Mouse (Mus musculus) C3H10T1/2 (cell line): ENCODE data around the gene Cdk2. TPM values are rescaled to one million over a fixed set of nuclear protein-coding genes. Genes with fewer than 3 reads are reported as not detected.

Experiments used
- polyA plus RNA-seq, 2 experiments: library from polyadenylated mRNA; unstranded; fragments of >200 nt; fragmentation: generic; extraction: Trizol; gene quantifications; one replicate each; pipeline ENCODE4 v1.2.1; 2012; ENCODE audit warnings: missing spikeins in 2 of 2

Gene Cdk2
- 10 to 100 TPM in 1 of 2 experiments, 1 to 10 TPM in 1; 6.3 to 18.0 TPM for polyA plus RNA-seq

GRCm38 (mm10) chr10:128704491-128705316 is at the start of gene Cdk2:
TSS of gene Cdk2 (minus strand) at chr10:128705031.

GRCm38 (mm10) chr10:128747646-128748251 is 42.9 kb upstream of the Cdk2 start, which contains the start of gene Pym1:
TSS of gene Pym1 (plus strand) at chr10:128747889.

GRCm38 (mm10) chr10:128744680-128745601 is 40.1 kb upstream of the Cdk2 start, which contains the start of gene Dgka:
TSS of gene Dgka (minus strand) at chr10:128744855.

GRCm38 (mm10) chr10:128703895-128704294 is 936 bp downstream of the Cdk2 start, which contains the start of gene Pmel:
TSS of gene Pmel (plus strand) at chr10:128704195.

GRCm38 (mm10) chr10:128695992-128696807 is 8.6 kb downstream of the Cdk2 start, which contains the start of gene Rab5b:
TSS of gene Rab5b (minus strand) at chr10:128696264.

GRCm38 (mm10) chr10:128673763-128674468 is 30.9 kb downstream of the Cdk2 start, which contains the start of gene Suox:
TSS of gene Suox (minus strand) at chr10:128674073.

Other genes starting within 250 kb of the Cdk2 start
- 100 to 1,000 TPM in 1 of 2 experiments, 10 to 100 TPM in 1; 20.1 to 111 TPM for gene Smarcc2, start 245.8 kb downstream of the Cdk2 start, polyA plus RNA-seq
- gene Myl6, start 210.9 kb downstream of the Cdk2 start, polyA plus RNA-seq: 1,000 to 10,000 TPM; 2,019 to 2,698 TPM
- gene Myl6b, start 206.3 kb downstream of the Cdk2 start, polyA plus RNA-seq: 10 to 100 TPM in 1 of 2 experiments, 1 to 10 TPM in 1; 8.1 to 11.2 TPM
- 10 to 100 TPM; 15.5 to 43.1 TPM for gene Esyt1, start 179.2 kb downstream of the Cdk2 start, polyA plus RNA-seq
- 10 to 100 TPM in 1 of 2 experiments, 1 to 10 TPM in 1; 8.7 to 13.7 TPM for gene Zc3h10, start 157.3 kb downstream of the Cdk2 start, polyA plus RNA-seq
- gene Rpl41, start 155.7 kb downstream of the Cdk2 start, polyA plus RNA-seq: over 10,000 TPM; 19,565 to 33,335 TPM
- gene Pa2g4, start 139.0 kb downstream of the Cdk2 start, polyA plus RNA-seq: 100 to 1,000 TPM in 1 of 2 experiments, 10 to 100 TPM in 1; 89.5 to 139 TPM
- gene Erbb3, start 115.4 kb downstream of the Cdk2 start, polyA plus RNA-seq: under 1 TPM; 0.20 to 0.24 TPM
- gene Rps26, start 78.3 kb downstream of the Cdk2 start, polyA plus RNA-seq: 1,000 to 10,000 TPM; 3,269 to 4,877 TPM
- gene Ikzf4, start 59.0 kb downstream of the Cdk2 start, polyA plus RNA-seq: under 1 TPM in 1 of 2 experiments, not detected in 1; 0.07 TPM
- gene Suox, start 31.0 kb downstream of the Cdk2 start, polyA plus RNA-seq: 10 to 100 TPM in 1 of 2 experiments, 1 to 10 TPM in 1; 6.0 to 11.3 TPM
- 10 to 100 TPM; 12.3 to 76.2 TPM for gene Rab5b, start 8.8 kb downstream of the Cdk2 start, polyA plus RNA-seq
- under 1 TPM; 0.05 to 0.66 TPM for gene Pmel, start 836 bp downstream of the Cdk2 start, polyA plus RNA-seq
- gene Dgka, start 39.8 kb upstream of the Cdk2 start, polyA plus RNA-seq: 1 to 10 TPM in 1 of 2 experiments, under 1 TPM in 1; 0.73 to 8.6 TPM
- 10 to 100 TPM; 34.2 to 39.0 TPM for gene Pym1, start 42.9 kb upstream of the Cdk2 start, polyA plus RNA-seq
- gene Mmp19, start 85.9 kb upstream of the Cdk2 start, polyA plus RNA-seq: 10 to 100 TPM in 1 of 2 experiments, under 1 TPM in 1; 0.77 to 12.4 TPM
- gene Dnajc14, start 99.0 kb upstream of the Cdk2 start, polyA plus RNA-seq: 10 to 100 TPM; 10.1 to 48.8 TPM
- gene Tmem198b, start 99.3 kb upstream of the Cdk2 start, polyA plus RNA-seq: 10 to 100 TPM; 14.8 to 25.5 TPM
- 10 to 100 TPM in 1 of 2 experiments, 1 to 10 TPM in 1; 4.9 to 44.4 TPM for gene Sarnp, start 112.3 kb upstream of the Cdk2 start, polyA plus RNA-seq
- gene Ormdl2, start 116.6 kb upstream of the Cdk2 start, polyA plus RNA-seq: 10 to 100 TPM; 27.5 to 30.0 TPM
- gene Gdf11, start 186.7 kb upstream of the Cdk2 start, polyA plus RNA-seq: 10 to 100 TPM in 1 of 2 experiments, 1 to 10 TPM in 1; 4.7 to 18.4 TPM
- gene Cd63, start 196.0 kb upstream of the Cdk2 start, polyA plus RNA-seq: 1,000 to 10,000 TPM; 1,350 to 2,032 TPM
- gene Rdh5, start 217.9 kb upstream of the Cdk2 start, polyA plus RNA-seq: 10 to 100 TPM in 1 of 2 experiments, 1 to 10 TPM in 1; 6.5 to 25.9 TPM
- 100 to 1,000 TPM; 303 to 605 TPM for gene Bloc1s1, start 219.0 kb upstream of the Cdk2 start, polyA plus RNA-seq
- gene Itga7, start 228.8 kb upstream of the Cdk2 start, polyA plus RNA-seq: 1 to 10 TPM; 1.4 to 1.7 TPM